Comparison of ENCODE assay signal across 27 mouse cellular contexts in the genomic region with DNA sequence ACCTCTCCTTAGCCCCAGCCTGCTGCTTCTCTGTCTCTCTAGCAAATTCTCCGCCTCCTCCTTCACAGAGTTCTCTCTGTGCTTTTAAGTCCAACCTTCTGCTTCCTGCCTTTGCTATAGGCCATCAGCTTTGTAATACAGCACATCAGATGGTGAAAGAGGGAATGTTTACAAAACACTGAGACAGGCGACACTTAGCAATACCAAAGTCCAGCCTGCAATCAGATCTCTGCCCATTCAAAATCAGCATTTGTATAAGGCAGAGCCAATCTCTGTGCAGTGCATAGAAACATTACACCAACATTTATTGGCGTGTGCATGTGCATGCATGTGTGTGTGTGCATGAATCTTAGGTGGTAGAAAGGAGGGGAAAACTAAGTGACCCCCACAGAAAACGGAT. TPM values are rescaled to one million over a fixed set of nuclear protein-coding genes. Genes with fewer than 3 reads are reported as not detected.
DNase-seq lines count a peak whose midpoint lies in the region; ATAC-seq and TF ChIP-seq lines count a peak whose summit lies in the region.
"Had no signal": no experiment of that assay in that cellular context is flagged by ENCODE, and none has a peak within 500 bp of the region (broad histone marks: within the 10 kb centered on the region; RNA-seq: fewer than 3 reads in every experiment).

No protein-coding gene starts in this region.

- WGBS in liver, adult 2 months, result 35% methylated on average over 4 of the region's 4 CpGs
- 81% methylated on average over 4 of the region's 4 CpGs for WGBS in liver, embryonic 11.5 days
- 65% methylated on average over 4 of the region's 4 CpGs for WGBS in liver, embryonic 15.5 days (ENCODE audit: insufficient replicate concordance)

- H3K27ac ChIP-seq in liver, adult 2 months (replicated peaks; ENCODE audit: insufficient read depth, low read depth, low read length), result peak overlapping the region; percentile 69
- H3K27ac ChIP-seq in liver, embryonic 11.5 days (ENCODE audit: low read depth, low read length), result no peak overlapping the region
- H3K27ac ChIP-seq in ES-Bruce4 (ENCODE audit: insufficient read depth, low read length), result peak overlapping the region; percentile 71
- 0 out of 2 replicates have a peak overlapping the region, but pooled peaks have one; percentile 24 for H3K27ac ChIP-seq in liver, embryonic 15.5 days (replicated peaks)
- H3K27ac ChIP-seq: embryonic facial prominence, embryonic 12.5 days; embryonic facial prominence, embryonic 15.5 days; hindbrain, embryonic 12.5 days; hindbrain, embryonic 15.5 days had no signal

- no peak for ATAC-seq in liver, embryonic 11.5 days (replicated peaks; ENCODE audit: low FRiP score)
- ATAC-seq in liver, embryonic 15.5 days (ENCODE audit: insufficient read depth), result peak; percentile 40; the same call in 1 of the 2 replicates
- ATAC-seq: forebrain, embryonic 14.5 days; forebrain, postnatal 0 days; Patski had no signal

- no peak overlapping the region for H3K4me2 ChIP-seq in liver, embryonic 11.5 days
- no peak overlapping the region for H3K4me2 ChIP-seq in liver, embryonic 15.5 days
- H3K4me2 ChIP-seq: embryonic facial prominence, embryonic 12.5 days; embryonic facial prominence, embryonic 15.5 days; heart, embryonic 11.5 days; hindbrain, embryonic 12.5 days; hindbrain, embryonic 15.5 days had no signal

- H3K9me3 ChIP-seq in liver, embryonic 11.5 days (ENCODE audit: control insufficient read depth, low read length), result no peaks in the 10 kb centered on the region
- H3K9me3 ChIP-seq in ES-Bruce4 (replicated peaks; ENCODE audit: control insufficient read depth, insufficient read depth, low read length, poor library complexity, severe bottlenecking), result no peaks in the 10 kb centered on the region
- no peaks in the 10 kb centered on the region for H3K9me3 ChIP-seq in liver, embryonic 15.5 days (replicated peaks)
- H3K9me3 ChIP-seq: embryonic facial prominence, embryonic 12.5 days; embryonic facial prominence, embryonic 15.5 days; G1E; hindbrain, embryonic 12.5 days; hindbrain, embryonic 15.5 days had no signal

- no peak for TF ChIP-seq POLR2A in liver, adult 2 months (IDR thresholded peaks at IDR 0.05; ENCODE audit: extremely low read depth, insufficient read depth, low read length)
- TF ChIP-seq POLR2A in ES-Bruce4 (IDR thresholded peaks at IDR 0.05; ENCODE audit: insufficient read depth, low read length), result no peak

- H3K36me3 ChIP-seq in liver, adult 2 months (ENCODE audit: control insufficient read depth, insufficient read depth, low read length), result peaks cover 19% of the 10 kb centered on the region
- peaks cover 10% of the 10 kb centered on the region for H3K36me3 ChIP-seq in liver, embryonic 11.5 days (ENCODE audit: control insufficient read depth, insufficient read depth, low read length)
- H3K36me3 ChIP-seq in ES-Bruce4 (ENCODE audit: control insufficient read depth, insufficient read depth, low read length, poor library complexity, severe bottlenecking), result peaks cover 26% of the 10 kb centered on the region
- peaks cover 49% of the 10 kb centered on the region for H3K36me3 ChIP-seq in liver, embryonic 15.5 days (replicated peaks)

- H3K9ac ChIP-seq in liver, adult 2 months (ENCODE audit: low read depth, low read length), result no peak overlapping the region
- no peak overlapping the region for H3K9ac ChIP-seq in liver, embryonic 11.5 days (ENCODE audit: low read depth, low read length)
- H3K9ac ChIP-seq in ES-Bruce4 (ENCODE audit: low read depth, poor library complexity, severe bottlenecking), result no peak overlapping the region
- no peak overlapping the region for H3K9ac ChIP-seq in liver, embryonic 15.5 days
- H3K9ac ChIP-seq: embryonic facial prominence, embryonic 12.5 days; embryonic facial prominence, embryonic 15.5 days; forebrain, postnatal 0 days; hindbrain, embryonic 12.5 days; hindbrain, embryonic 15.5 days had no signal

- TF ChIP-seq CTCF in liver, adult 2 months (IDR thresholded peaks at IDR 0.05; ENCODE audit: low read depth, low read length), result no peak
- TF ChIP-seq CTCF in ES-Bruce4 (IDR thresholded peaks at IDR 0.05; ENCODE audit: low read depth, low read length), result no peak

- peak; percentile 93 for DNase-seq in liver, adult 2 months (ENCODE audit: extremely low read depth, low read depth, low spot score)
- DNase-seq in liver, embryonic 11.5 days (ENCODE audit: low spot score), result no peak
- DNase-seq in yolk sac, embryonic 10.5 days (ENCODE audit: low spot score), result peak; percentile 32
- DNase-seq in embryo, embryonic 9.5 days (ENCODE audit: extremely low spot score), result no peak
- DNase-seq in ovary, postnatal 14 days (ENCODE audit: low spot score), result no peak
- DNase-seq: adrenal gland, adult 8-10 months; adrenal gland, postnatal 25 days; cerebellum, adult 18-20 months; cerebellum, adult 9-10 months; cerebellum, postnatal 14 days; forebrain, postnatal 0 days; gastrocnemius, postnatal 25 days had no signal

- peaks cover 24% of the 10 kb centered on the region for H3K79me2 ChIP-seq in liver, adult 2 months (ENCODE audit: control insufficient read depth, insufficient read depth, low read length)

- no peaks in the 10 kb centered on the region for H3K27me3 ChIP-seq in liver, adult 2 months (ENCODE audit: control insufficient read depth, insufficient read depth, low read length)
- H3K27me3 ChIP-seq in liver, embryonic 11.5 days (replicated peaks; ENCODE audit: control insufficient read depth, insufficient read depth, low read length), result no peaks in the 10 kb centered on the region
- no peaks in the 10 kb centered on the region for H3K27me3 ChIP-seq in ES-Bruce4 (ENCODE audit: control insufficient read depth, insufficient read depth, low read length, poor library complexity, severe bottlenecking)
- no peaks in the 10 kb centered on the region for H3K27me3 ChIP-seq in liver, embryonic 15.5 days
- H3K27me3 ChIP-seq: embryonic facial prominence, embryonic 12.5 days; embryonic facial prominence, embryonic 15.5 days; hindbrain, embryonic 12.5 days; hindbrain, embryonic 15.5 days; Patski had no signal

- TF ChIP-seq EP300 in ES-Bruce4 (IDR thresholded peaks at IDR 0.05; ENCODE audit: insufficient read depth, low read depth, low read length), result no peak

- H3K4me1 ChIP-seq in liver, adult 2 months (ENCODE audit: control insufficient read depth, insufficient read depth, low read length), result peaks cover 21% of the 10 kb centered on the region
- peaks cover 15% of the 10 kb centered on the region for H3K4me1 ChIP-seq in liver, embryonic 11.5 days (replicated peaks; ENCODE audit: control insufficient read depth, insufficient read depth, low read length)
- peaks cover 1% of the 10 kb centered on the region for H3K4me1 ChIP-seq in ES-Bruce4 (ENCODE audit: control insufficient read depth, insufficient read depth, low read length)
- peaks cover 25% of the 10 kb centered on the region for H3K4me1 ChIP-seq in liver, embryonic 15.5 days (replicated peaks)
- H3K4me1 ChIP-seq: embryonic facial prominence, embryonic 12.5 days; embryonic facial prominence, embryonic 15.5 days; hindbrain, embryonic 15.5 days had no signal

- no peak overlapping the region for H3K4me3 ChIP-seq in liver, adult 2 months (ENCODE audit: insufficient read depth, low read depth, low read length)
- no peak overlapping the region for H3K4me3 ChIP-seq in liver, embryonic 11.5 days (ENCODE audit: low read depth, low read length)
- no peak overlapping the region for H3K4me3 ChIP-seq in ES-Bruce4 (ENCODE audit: low read depth, low read length)
- H3K4me3 ChIP-seq in liver, embryonic 15.5 days (replicated peaks), result no peak overlapping the region
- H3K4me3 ChIP-seq: embryonic facial prominence, embryonic 12.5 days; embryonic facial prominence, embryonic 15.5 days; hindbrain, embryonic 12.5 days; hindbrain, embryonic 15.5 days had no signal

RNA-seq across cellular contexts. Expression of a gene that starts 13.3 kb away (rescaled TPM):
- total RNA-seq in liver, adult 2 months (2014; rRNA removed), result 46.2 and 49.9 TPM in 2 replicates
- polyA plus RNA-seq in liver, adult 2 months (2012; rRNA removed), result 6.7 and 7.7 TPM in 2 replicates
- 61.6 and 72.9 TPM in 2 replicates for polyA plus RNA-seq in liver, embryonic 11.5 days (2014; fragmentation: Nextera tagmentation; extraction: Ambion mirVana)
- polyA plus RNA-seq in ES-Bruce4 (2011; ENCODE audit: insufficient read depth, insufficient read length, low read depth, missing spikeins), result 183 and 198 TPM in 2 replicates
- polyA plus RNA-seq in liver, embryonic 15.5 days (2015; fragmentation: Nextera tagmentation; extraction: Ambion mirVana), result 33.1 and 33.8 TPM in 2 replicates

RNA-seq across cellular contexts. Expression of a gene that starts 53.1 kb away (rescaled TPM):
- not detected in 2 replicates for total RNA-seq in liver, adult 2 months (2014; rRNA removed)
- polyA plus RNA-seq in liver, adult 2 months (2012; rRNA removed), result not detected in 2 replicates
- not detected in 2 replicates for polyA plus RNA-seq in liver, embryonic 11.5 days (2014; fragmentation: Nextera tagmentation; extraction: Ambion mirVana)
- not detected in 2 replicates for polyA plus RNA-seq in ES-Bruce4 (2011; ENCODE audit: insufficient read depth, insufficient read length, low read depth, missing spikeins)
- not detected in 2 replicates for polyA plus RNA-seq in liver, embryonic 15.5 days (2015; fragmentation: Nextera tagmentation; extraction: Ambion mirVana)
- total RNA-seq: adrenal gland, postnatal 25 days; gastrocnemius, postnatal 25 days; heart, adult 8-10 months; heart, postnatal 25 days; hematopoietic stem cell, adult 5-6 weeks had no signal
- polyA plus RNA-seq: G1E; heart, embryonic 11.5 days; heart, embryonic 14.5 days; intestine, embryonic 14.5 days; Patski had no signal

Comparison
In these comparisons a context has a peak if more than half of its experiments do, and no peak if none do; other contexts are left out.
1. DNase-seq: peak in liver, adult 2 months (single experiment) and yolk sac, embryonic 10.5 days (single experiment); none in liver, embryonic 11.5 days (single experiment), embryo, embryonic 9.5 days (single experiment) and ovary, postnatal 14 days (single experiment).